Mouse (Mus musculus): ENCODE results near the gene Vmn1r210.
A peak's percentile ranks its signal among the peaks of the same experiment; 100 is the strongest.
"Not testable (repeated sequence)": the region's sequence is repeated elsewhere in the genome, so short reads cannot be mapped to it uniquely, and the experiment has no call there.

The Vmn1r210 gene

DNA sequence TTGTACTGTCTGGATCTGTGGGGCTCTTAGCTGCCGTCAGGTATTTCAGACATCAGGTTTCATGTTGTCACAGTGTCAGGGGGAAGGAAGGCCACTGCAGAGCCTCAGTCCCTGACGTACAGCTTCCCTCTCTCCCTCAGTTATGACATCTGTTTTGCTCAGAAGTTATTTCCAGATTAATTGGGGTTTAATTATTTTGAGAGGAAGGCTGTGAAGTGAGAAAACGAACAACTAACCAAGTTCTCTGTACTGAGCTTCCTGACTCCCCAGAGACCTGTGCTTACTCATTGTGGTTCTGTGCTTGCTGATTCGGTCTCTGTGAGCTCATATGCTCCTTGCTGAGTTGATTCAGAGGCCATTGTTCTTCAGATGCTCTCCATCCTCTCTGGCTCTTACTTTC lies at the start of gene Vmn1r210:
Gene Vmn1r210 (minus strand): TSS at position 101 of the 400 bp plus-strand sequence.
- DNase-seq (ENCODE audit: low read depth) = no peak

DNA sequence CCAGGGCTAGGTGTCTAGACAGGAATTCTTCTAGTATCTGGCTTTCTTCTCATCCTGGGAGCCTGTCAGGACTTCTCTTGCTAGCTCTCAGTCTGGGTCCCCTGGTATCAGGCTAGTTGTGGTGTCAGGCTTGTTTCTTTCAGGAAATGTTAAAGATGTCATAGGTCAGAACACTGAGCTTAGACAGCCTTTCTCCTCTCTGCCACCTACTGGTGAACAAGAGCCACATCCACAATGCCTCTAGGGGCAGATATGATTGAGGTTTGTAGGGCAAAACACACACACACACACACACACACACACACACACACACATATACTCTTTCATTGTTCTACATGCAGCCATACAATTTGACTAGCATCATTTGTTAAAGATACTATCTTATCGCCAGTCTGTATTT lies 48.1 kb upstream of the Vmn1r210 start:
- peak; percentile 12 for DNase-seq (ENCODE audit: low read depth)

DNA sequence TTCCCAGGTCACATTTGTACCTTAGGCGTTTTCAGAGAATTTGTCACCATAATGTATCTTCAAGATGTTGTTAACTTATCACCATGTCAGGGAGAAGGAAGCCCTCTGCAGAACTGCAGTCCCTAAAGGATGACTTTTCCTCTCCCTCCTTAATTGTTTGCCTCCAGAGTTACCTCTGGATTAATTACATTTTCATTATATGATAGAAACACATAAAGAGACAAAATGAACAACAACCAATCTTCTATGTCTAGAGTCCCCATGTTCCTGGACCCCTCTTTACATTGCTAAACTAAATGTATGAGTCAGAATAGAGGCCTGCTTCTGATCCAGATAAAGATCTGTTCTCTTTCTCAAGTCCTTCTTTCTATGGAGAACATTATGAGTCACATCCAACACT lies 26.3 kb upstream of the Vmn1r210 start, which contains the start of gene Vmn1r211:
Gene Vmn1r211 (minus strand): TSS at position 101 of the 400 bp plus-strand sequence.
- peak; percentile 0 for DNase-seq (ENCODE audit: low read depth)

DNA sequence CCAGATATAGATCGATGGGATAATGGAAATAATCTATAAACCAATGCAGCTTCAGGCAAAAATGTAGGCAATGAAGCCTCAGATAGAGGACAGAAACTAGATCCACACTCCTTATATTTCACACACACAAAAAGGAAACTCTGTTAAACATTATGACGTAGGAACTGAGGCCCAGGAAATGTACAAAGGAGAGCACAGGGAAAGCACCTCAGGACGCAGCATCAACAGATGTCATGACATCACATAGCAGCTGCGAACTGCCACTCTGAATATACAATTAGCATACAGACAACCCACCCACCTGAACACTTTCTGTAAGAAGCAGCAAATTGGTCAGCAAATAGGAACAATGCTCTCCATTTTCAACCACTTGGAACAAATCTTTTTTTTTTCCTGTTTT lies 23.6 kb upstream of the Vmn1r210 start:
- DNase-seq (ENCODE audit: low read depth) = no peak

DNA sequence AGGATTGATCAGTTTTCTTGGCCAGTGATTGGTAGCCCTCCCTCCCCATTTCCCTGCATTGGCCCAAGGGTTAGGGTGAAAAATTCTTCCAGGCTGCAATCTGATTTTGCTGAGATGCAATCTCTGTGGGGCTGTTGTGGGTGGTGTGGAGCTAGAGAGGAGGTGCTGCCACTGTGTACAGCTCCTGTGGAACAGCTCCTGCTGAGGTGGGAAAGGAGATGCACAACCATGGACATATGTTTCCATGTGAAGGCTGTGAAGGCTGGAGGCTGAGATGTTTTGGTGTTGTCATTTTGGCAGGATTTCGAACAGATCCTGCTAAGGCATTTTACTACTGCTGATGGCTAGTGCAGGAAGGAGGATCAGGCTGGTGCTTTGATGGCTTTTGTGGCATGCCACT lies 15.7 kb upstream of the Vmn1r210 start:
- DNase-seq (ENCODE audit: low read depth) = no peak

DNA sequence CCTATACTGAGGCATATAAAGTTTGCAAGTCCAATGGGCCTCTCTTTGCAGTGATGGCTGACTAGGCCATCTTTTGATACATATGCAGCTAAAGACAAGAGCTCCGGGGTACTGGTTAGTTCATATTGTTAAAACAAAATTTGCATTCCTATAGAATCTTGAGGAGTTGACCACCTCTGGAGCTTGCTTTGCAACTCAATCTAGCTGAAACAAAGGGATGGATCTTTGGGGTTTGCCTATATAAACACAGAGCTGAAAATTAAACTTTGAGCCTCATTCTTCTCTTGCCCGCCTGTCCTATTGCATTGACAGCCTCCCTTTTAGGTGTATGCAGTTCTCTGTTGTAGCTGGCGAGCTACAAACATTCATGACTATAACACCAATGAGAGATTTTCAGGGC lies 13.2 kb upstream of the Vmn1r210 start:
- DNase-seq (ENCODE audit: low read depth) = not testable (repeated sequence)

DNA sequence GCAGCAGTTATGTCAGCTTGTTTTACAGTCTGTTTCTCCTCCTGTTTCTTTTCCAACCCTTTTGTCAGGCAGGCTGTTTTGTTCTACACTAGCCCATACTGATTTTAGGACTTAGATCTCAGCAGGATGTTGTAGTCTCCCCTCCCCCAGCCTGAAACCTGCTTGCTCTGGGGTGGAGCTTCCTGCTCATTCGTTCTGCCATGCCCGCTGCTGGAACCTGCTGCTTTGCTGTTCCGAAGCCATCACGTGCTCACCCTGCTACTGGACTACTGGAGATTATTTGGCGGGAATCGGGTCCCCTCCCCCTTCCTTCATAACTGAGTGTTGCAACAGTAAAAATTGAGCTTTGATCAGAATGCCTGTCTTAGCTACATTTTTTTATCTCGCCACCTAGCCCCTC lies 1.8 kb downstream of the Vmn1r210 start:
- DNase-seq (ENCODE audit: low read depth) = not testable (repeated sequence)

DNA sequence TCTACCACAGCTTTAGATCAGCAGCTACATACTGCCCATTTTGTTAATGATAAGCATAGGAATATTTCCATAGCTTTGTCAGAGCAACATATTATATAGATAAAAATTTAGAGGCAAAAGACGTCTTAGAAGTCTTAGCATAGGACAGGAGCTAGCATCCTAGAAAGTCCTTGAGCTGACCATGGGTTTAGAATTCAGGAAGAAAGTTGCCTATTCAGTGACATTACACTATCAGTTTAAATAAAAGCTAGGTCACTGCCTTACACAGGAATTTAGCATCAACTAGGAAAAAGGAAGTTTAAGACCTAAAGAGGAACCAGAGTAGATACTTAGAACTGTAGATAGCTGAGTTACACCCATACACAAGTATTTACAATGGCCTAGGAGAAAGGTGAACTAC lies 9.5 kb downstream of the Vmn1r210 start:
- DNase-seq (ENCODE audit: low read depth) = not testable (repeated sequence)

DNA sequence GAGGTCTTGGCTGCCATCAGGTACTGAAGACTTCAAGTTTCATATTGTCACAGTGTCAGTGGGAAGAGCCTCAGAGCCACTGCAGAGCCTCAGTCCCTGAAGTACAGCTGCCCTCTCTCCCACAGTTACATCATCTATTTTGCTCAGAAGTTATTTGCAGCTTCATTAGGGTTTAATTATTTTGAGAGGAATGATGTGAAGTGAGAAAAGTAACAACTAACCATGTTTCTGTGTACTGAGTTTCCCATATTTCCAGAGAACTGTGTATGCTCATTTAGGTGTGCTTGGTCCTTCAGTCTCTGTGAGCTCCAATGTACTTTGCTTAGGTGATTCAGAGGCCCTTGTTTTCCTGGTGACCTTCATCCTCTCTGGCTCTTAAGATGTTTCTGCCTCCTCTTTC lies 21.6 kb downstream of the Vmn1r210 start, which contains the start of gene Vmn1r209:
Gene Vmn1r209 (minus strand): TSS at position 101 of the 400 bp plus-strand sequence.
- not testable (repeated sequence) for DNase-seq (ENCODE audit: low read depth)

DNA sequence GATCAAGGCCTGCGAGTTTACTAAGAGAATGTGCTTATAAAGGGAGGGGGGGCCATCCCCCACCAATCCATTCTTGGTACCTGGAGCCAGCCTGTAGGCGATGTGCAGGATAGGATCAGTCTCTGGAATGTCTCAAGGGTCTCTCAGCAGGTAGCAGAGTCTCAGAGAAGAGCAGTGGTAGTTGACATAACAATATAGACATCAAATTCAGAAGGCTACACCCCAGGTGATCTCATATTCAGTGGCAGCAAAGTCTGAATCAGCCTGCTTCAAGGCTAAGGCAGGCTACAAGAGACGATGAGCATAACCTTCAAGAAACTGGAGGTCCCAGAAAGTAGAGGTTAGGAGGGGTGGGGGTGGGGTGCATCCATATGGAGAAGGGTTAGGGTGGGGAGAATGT lies 43.1 kb downstream of the Vmn1r210 start:
- DNase-seq (ENCODE audit: low read depth) = not testable (repeated sequence)

DNA sequence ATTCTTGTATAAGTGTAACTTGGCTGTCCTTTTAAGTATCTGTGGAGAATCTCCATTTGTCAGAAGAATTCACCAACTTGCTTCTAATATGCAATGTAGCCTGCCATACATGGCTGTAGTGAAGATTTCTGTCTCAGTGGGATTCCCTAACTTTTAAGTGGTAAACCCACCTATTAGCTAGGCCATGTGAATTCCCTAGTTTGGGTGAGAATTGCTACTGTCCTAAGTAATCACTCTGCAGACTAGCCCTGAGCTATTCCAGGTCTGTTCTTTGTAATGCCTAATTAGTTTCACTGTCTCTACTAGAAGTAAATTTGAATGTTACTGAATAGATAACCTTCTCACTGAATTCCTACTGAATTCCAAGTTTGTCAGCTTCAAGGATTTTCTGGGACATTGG lies 47.0 kb downstream of the Vmn1r210 start:
- DNase-seq (ENCODE audit: low read depth) = not testable (repeated sequence)

DNA sequence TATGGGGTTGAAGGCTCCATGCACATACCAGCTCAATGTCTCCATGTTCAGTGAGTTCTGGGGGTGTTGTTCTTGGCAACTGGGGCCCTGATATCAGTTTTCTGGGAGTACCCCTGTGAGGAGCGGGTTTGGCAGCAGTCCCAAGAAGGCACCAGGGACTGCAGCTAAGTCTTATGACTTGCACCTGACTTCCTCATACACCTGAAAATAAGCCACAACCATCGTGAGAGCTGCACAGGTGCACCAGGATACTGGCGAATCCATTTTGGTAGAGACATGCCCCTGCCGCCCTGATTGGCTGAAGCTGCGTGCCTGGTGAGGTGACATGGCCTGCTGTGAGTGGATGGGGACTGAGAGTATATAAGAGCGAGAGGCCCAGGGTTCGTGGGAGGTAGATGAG lies 53.8 kb downstream of the Vmn1r210 start, which contains the start of gene Vmn1r208:
Gene Vmn1r208 (minus strand): TSS at position 101 of the 400 bp plus-strand sequence.
- not testable (repeated sequence) for DNase-seq (ENCODE audit: low read depth)

All from 416B (cell line).